In genomic region chr1:181012416-181012815, GRCm38 (mm10) we compare ENCODE assay signal across 39 mouse cellular contexts. TPM values are rescaled to one million over a fixed set of nuclear protein-coding genes. Genes with fewer than 3 reads are reported as not detected.
"Had no signal": no experiment of that assay in that cellular context is flagged by ENCODE, and none has a peak within 500 bp of the region (broad histone marks: within the 10 kb centered on the region; RNA-seq: fewer than 3 reads in every experiment).

No protein-coding gene starts in this region.

- DNase-seq: gastrocnemius, postnatal 10 days; gastrocnemius, postnatal 25 days; heart, adult 18-20 months; heart, postnatal 14 days; heart, postnatal 36 days; kidney, adult 11 months; kidney, adult 2 months; kidney, adult 9 months; kidney, postnatal 14 days; kidney, postnatal 36 days; layer of hippocampus, adult 9-11 months; layer of hippocampus, postnatal 36 days; left cerebral cortex, postnatal 4 days had no signal

- H3K9me3 ChIP-seq: heart, embryonic 13.5 days; heart, embryonic 15.5 days; hindbrain, embryonic 13.5 days; hindbrain, embryonic 15.5 days; kidney, embryonic 15.5 days; limb, embryonic 13.5 days; limb, embryonic 15.5 days; liver, embryonic 12.5 days had no signal

- H3K36me3 ChIP-seq: heart, embryonic 13.5 days; heart, embryonic 15.5 days; hindbrain, embryonic 13.5 days; hindbrain, embryonic 15.5 days; kidney, embryonic 15.5 days; limb, embryonic 13.5 days; limb, embryonic 15.5 days; liver, embryonic 12.5 days had no signal

- H3K4me2 ChIP-seq: heart, embryonic 13.5 days; heart, embryonic 15.5 days; hindbrain, embryonic 13.5 days; hindbrain, embryonic 15.5 days; kidney, embryonic 15.5 days; limb, embryonic 13.5 days; limb, embryonic 15.5 days; liver, embryonic 12.5 days had no signal

- H3K27ac ChIP-seq: heart, embryonic 13.5 days; heart, embryonic 15.5 days; hindbrain, embryonic 13.5 days; hindbrain, embryonic 15.5 days; hindbrain, postnatal 0 days; kidney, embryonic 15.5 days; kidney, postnatal 0 days; limb, embryonic 13.5 days; limb, embryonic 15.5 days; liver, embryonic 12.5 days; liver, embryonic 14.5 days had no signal

- H3K9ac ChIP-seq: heart, embryonic 13.5 days; heart, embryonic 15.5 days; hindbrain, embryonic 13.5 days; hindbrain, embryonic 15.5 days; kidney, embryonic 15.5 days; limb, embryonic 13.5 days; limb, embryonic 15.5 days; liver, embryonic 12.5 days; liver, embryonic 14.5 days had no signal

- H3K4me3 ChIP-seq: heart, embryonic 13.5 days; heart, embryonic 15.5 days; hindbrain, embryonic 13.5 days; hindbrain, embryonic 15.5 days; kidney, embryonic 15.5 days; limb, embryonic 13.5 days; limb, embryonic 15.5 days; liver, embryonic 12.5 days had no signal

- ATAC-seq: hindbrain, postnatal 0 days; intestine, embryonic 16.5 days; liver, embryonic 12.5 days had no signal

- H3K27me3 ChIP-seq: heart, embryonic 15.5 days; hindbrain, embryonic 15.5 days; kidney, embryonic 15.5 days; limb, embryonic 13.5 days; limb, embryonic 15.5 days had no signal

RNA-seq across cellular contexts. Expression of gene 9130409I23Rik, which starts 38.6 kb away (rescaled TPM):
- total RNA-seq: gastrocnemius, adult 18-20 months; gastrocnemius, postnatal 10 days; gastrocnemius, postnatal 25 days; heart, adult 18-20 months; heart, postnatal 14 days; heart, postnatal 36 days; hematopoietic stem cell, adult 5-6 weeks; hindbrain, postnatal 0 days; layer of hippocampus, adult 18-20 months; layer of hippocampus, postnatal 14 days; layer of hippocampus, postnatal 36 days; left cerebral cortex, adult 18-20 months; left cerebral cortex, adult 8-10 months; left cerebral cortex, postnatal 10 days; left cerebral cortex, postnatal 25 days; left cerebral cortex, postnatal 4 days had no signal
- polyA plus RNA-seq: gonadal fat pad, adult 2 months; heart, embryonic 13.5 days; heart, embryonic 15.5 days; heart, postnatal 0 days; hindbrain, embryonic 11.5 days; hindbrain, embryonic 15.5 days; hindbrain, postnatal 0 days; intestine, embryonic 14.5 days; intestine, embryonic 16.5 days; kidney, adult 2 months; kidney, embryonic 15.5 days; large intestine, adult 2 months; limb, embryonic 11.5 days; limb, embryonic 13.5 days; limb, embryonic 15.5 days had no signal
